Mouse (Mus musculus) thymus, adult 2 months (tissue): ENCODE measurements around the gene Zswim7. TPM values are rescaled to one million over a fixed set of nuclear protein-coding genes. Genes with fewer than 3 reads are reported as not detected.

Experiments used
- DNase-seq: peaks from one replicate; pipeline ENCODE4 v3.0.0; 2021
- H3K27ac ChIP-seq: fragments of 200-500 bp; 2 replicates; pipeline ENCODE4 v1.5.1; 2012; ENCODE audit warnings: low read length, control low read depth; ENCODE audit not compliant: control insufficient read depth, insufficient read depth
- H3K27me3 ChIP-seq: fragments of 200-500 bp; 2 replicates; pipeline ENCODE4 v1.6.1; 2012; ENCODE audit warnings: mild to moderate bottlenecking, low read length, moderate library complexity, mixed read lengths; ENCODE audit not compliant: control insufficient read depth, insufficient read depth
- H3K36me3 ChIP-seq: fragments of 200-500 bp; 2 replicates; pipeline ENCODE4 v1.6.1; 2012; ENCODE audit warnings: mild to moderate bottlenecking, low read length, moderate library complexity; ENCODE audit not compliant: control insufficient read depth, insufficient read depth
- H3K4me1 ChIP-seq: fragments of 200-500 bp; replicated peaks from 2 replicates; pipeline ENCODE4 v1.6.1; 2012; ENCODE audit warnings: low read length; ENCODE audit not compliant: control insufficient read depth, insufficient read depth
- H3K4me3 ChIP-seq: fragments of 200-500 bp; 2 replicates; pipeline ENCODE4 v1.5.1; 2012; ENCODE audit warnings: mild to moderate bottlenecking, low read length, control low read depth, moderate library complexity; ENCODE audit not compliant: control insufficient read depth, insufficient read depth
- CTCF ChIP-seq: fragments of 200-500 bp; IDR thresholded peaks from 2 replicates; pipeline ENCODE4 v1.5.1; 2012; ENCODE audit warnings: mild to moderate bottlenecking, control low read depth, low read length, moderate library complexity, borderline replicate concordance; ENCODE audit not compliant: control insufficient read depth, poor library complexity, insufficient read depth; ENCODE audit errors: extremely low read depth
- POLR2A ChIP-seq: fragments of 200-500 bp; IDR thresholded peaks from 2 replicates; pipeline ENCODE4 v1.6.1; 2012; ENCODE audit warnings: mild to moderate bottlenecking, low read length, control low read depth, moderate library complexity; ENCODE audit not compliant: control insufficient read depth, poor library complexity, insufficient read depth; ENCODE audit errors: extremely low read depth
- WGBS: fragments of 180-500 bp; shearing (Covaris S2); methylation state at CpG from one replicate; pipeline ENCODE4 v1.1.7; 2018; 5-methylcytosine and 5-hydroxymethylcytosine counted together
- polyA plus RNA-seq: library from polyadenylated mRNA; depleted of rRNA; stranded (reverse); fragments of >200 nt; gene quantifications from 2 replicates; pipeline ENCODE4 v1.2.3, GENCODE M21; 2012; rRNA removed

The Zswim7 gene
- polyA plus RNA-seq, 1 experiment: 8.2 TPM

DNA sequence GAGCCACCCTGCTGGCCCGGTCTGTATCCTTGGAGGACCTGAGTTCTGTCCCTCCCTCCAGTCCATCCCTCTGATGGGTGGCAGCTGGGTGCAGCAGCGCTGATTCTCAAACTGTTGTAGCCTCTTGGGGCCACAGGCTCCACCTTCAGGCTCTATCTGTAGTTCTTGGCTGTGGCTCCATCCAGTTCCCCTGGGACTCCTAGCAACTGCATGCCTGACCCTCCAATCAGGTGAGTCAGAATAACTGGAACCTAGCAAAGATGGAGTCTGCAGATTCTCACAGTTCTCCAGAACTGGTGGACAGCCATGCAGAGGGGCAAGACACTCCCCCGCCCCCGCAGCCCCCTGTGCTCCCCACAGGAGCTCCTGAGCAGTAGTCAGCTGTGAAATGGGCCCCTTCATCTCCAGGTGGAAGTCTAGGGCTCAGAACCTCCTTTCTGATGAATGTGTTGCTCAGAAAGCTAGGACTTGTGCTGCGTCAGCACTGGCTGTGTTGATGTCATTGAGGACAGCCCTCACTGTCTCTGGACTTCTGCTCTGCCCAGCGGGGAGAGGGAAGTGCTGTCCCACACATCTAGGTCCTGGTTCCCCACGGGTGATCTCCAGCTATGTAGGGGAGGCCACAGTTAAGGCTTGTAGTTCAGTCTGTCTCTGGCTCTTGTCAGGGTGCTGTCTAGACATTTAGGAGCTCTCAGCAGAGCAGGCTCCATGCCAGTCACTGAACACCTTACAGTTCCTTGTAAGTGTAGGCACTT, 60.2 kb downstream of the Zswim7 start:
- H3K36me3 ChIP-seq: no peaks in the 10 kb centered on the region
- TF ChIP-seq CTCF: no peak
- DNase-seq: no peak
- H3K4me1 ChIP-seq: peaks cover 9% of the 10 kb centered on the region
- WGBS: 83% methylated on average over 7 of the region's 7 CpGs
- no peaks in the 10 kb centered on the region for H3K27me3 ChIP-seq
- H3K4me3 ChIP-seq: no peak overlapping the region
- no peak overlapping the region for H3K27ac ChIP-seq

- 93% methylated on average over 6 of the region's 6 CpGs for WGBS
- no peak overlapping the region for H3K4me3 ChIP-seq
- no peaks in the 10 kb centered on the region for H3K27me3 ChIP-seq
- no peak for DNase-seq
- H3K4me1 ChIP-seq: peaks cover 9% of the 10 kb centered on the region
- no peak overlapping the region for H3K27ac ChIP-seq
- H3K36me3 ChIP-seq: no peaks in the 10 kb centered on the region
- TF ChIP-seq POLR2A (no peak), CTCF (no peak)
These were observed 63.4 kb downstream of the Zswim7 start for GRCm38 (mm10) chr11:62217751-62218150.

Other genes starting within 250 kb of the Zswim7 start
- gene Adora2b, start 32.4 kb downstream of the Zswim7 start, polyA plus RNA-seq: 1.8 and 2.6 TPM in 2 replicates
- 11.7 and 12.2 TPM in 2 replicates for gene Ttc19, start 98 bp upstream of the Zswim7 start, polyA plus RNA-seq
- 8.4 and 10.5 TPM in 2 replicates for gene Pigl, start 177.1 kb upstream of the Zswim7 start, polyA plus RNA-seq
- 214 and 251 TPM in 2 replicates for gene Ncor1, start 177.2 kb upstream of the Zswim7 start, polyA plus RNA-seq